Mouse (Mus musculus) v-Abl transformed pro-B cells (cell line): ENCODE data around the gene Fam168a.

Source experiments
- in situ Hi-C, 2 experiments: fragments of 400-800 bp; cut with MboI; formaldehyde crosslinking; loops; one replicate each; pipeline ENCODE4 v1.15.1; 2025; ENCODE audit not compliant: unreplicated experiment in 2 of 2

Gene Fam168a

GRCm38 (mm10) chr7:100837701-100838100 is 131.3 kb downstream of the Fam168a start:
- in situ Hi-C loops = no loop called here

GRCm38 (mm10) chr7:100839632-100840402 is 133.4 kb downstream of the Fam168a start:
- in situ Hi-C loops = no loop called here

- in situ Hi-C loops = no loop called here
Measured at GRCm38 (mm10) chr7:100840906-100841305, 134.5 kb downstream of the Fam168a start.

- in situ Hi-C loops = no loop called here
Measured at GRCm38 (mm10) chr7:100841608-100842007, 135.2 kb downstream of the Fam168a start.

GRCm38 (mm10) chr7:100842175-100842574 is 135.7 kb downstream of the Fam168a start:
- in situ Hi-C loops = no loop called here

- in situ Hi-C loops = no loop called here
Measured at GRCm38 (mm10) chr7:100843866-100844265, 137.4 kb downstream of the Fam168a start.

GRCm38 (mm10) chr7:100844385-100845025 is 138.1 kb downstream of the Fam168a start:
- in situ Hi-C loops = loop anchor here (5.0 kb wide), 1 partner anchor 43 kb away; no protein-coding TSS in a partner anchor

- in situ Hi-C loops = loop anchor here (5.0 kb wide), 1 partner anchor 42 kb away; no protein-coding TSS in a partner anchor
Measured at GRCm38 (mm10) chr7:100845026-100845400, 138.6 kb downstream of the Fam168a start.

- in situ Hi-C loops = loop anchor here (5.0 kb wide), 1 partner anchor 42 kb away; no protein-coding TSS in a partner anchor
Measured at GRCm38 (mm10) chr7:100845412-100845811, 139.0 kb downstream of the Fam168a start.

- in situ Hi-C loops = loop anchor here (5.0 kb wide), 1 partner anchor 41 kb away; no protein-coding TSS in a partner anchor
Measured at GRCm38 (mm10) chr7:100846033-100846432, 139.6 kb downstream of the Fam168a start.

GRCm38 (mm10) chr7:100847131-100847530 is 140.7 kb downstream of the Fam168a start:
- in situ Hi-C loops = loop anchor here (5.0 kb wide), 1 partner anchor 40 kb away; no protein-coding TSS in a partner anchor

- in situ Hi-C loops = loop anchor here (5.0 kb wide), 1 partner anchor 39 kb away; no protein-coding TSS in a partner anchor
Measured at GRCm38 (mm10) chr7:100848744-100849143, 142.3 kb downstream of the Fam168a start.

GRCm38 (mm10) chr7:100849508-100849907 is 143.1 kb downstream of the Fam168a start:
- in situ Hi-C loops = loop anchor here (5.0 kb wide), 1 partner anchor 38 kb away; no protein-coding TSS in a partner anchor

- in situ Hi-C loops = no loop called here
Measured at GRCm38 (mm10) chr7:100851481-100852356, 145.3 kb downstream of the Fam168a start.

- in situ Hi-C loops = no loop called here
Measured at GRCm38 (mm10) chr7:100853396-100853795, 147.0 kb downstream of the Fam168a start.

GRCm38 (mm10) chr7:100854137-100854814 is 147.8 kb downstream of the Fam168a start:
- in situ Hi-C loops = no loop called here

GRCm38 (mm10) chr7:100854861-100855260 is 148.4 kb downstream of the Fam168a start:
- in situ Hi-C loops = no loop called here

GRCm38 (mm10) chr7:100855300-100855699 is 148.9 kb downstream of the Fam168a start:
- in situ Hi-C loops = no loop called here

- in situ Hi-C loops = no loop called here
Measured at GRCm38 (mm10) chr7:100855795-100856573, 149.5 kb downstream of the Fam168a start.
